Mouse (Mus musculus): ENCODE data around the gene Lrcol1.

GRCm38 (mm10) chr5:110402557-110402956 is 58.0 kb downstream of the Lrcol1 start:
- TF ChIP-seq POLR2A (IDR thresholded peaks at IDR 0.05; ENCODE audit: borderline replicate concordance, low read depth, low read length) (no peak), CTCF (IDR thresholded peaks at IDR 0.05; ENCODE audit: low read depth, low read length) (no peak)

Measured in bone marrow macrophage, adult 2 months (primary cell).